Mouse (Mus musculus) heart, embryonic 12.5 days (tissue): ENCODE data around the gene Klhdc7a. TPM values are rescaled to one million over a fixed set of nuclear protein-coding genes. Genes with fewer than 3 reads are reported as not detected.

Source experiments
- ATAC-seq: fragments of 200-750 bp; cut with Nextera tagmentation; 2 replicates; pipeline ENCODE4 v1.8.0; 2017; ENCODE audit warnings: moderate TSS enrichment, moderate library complexity; ENCODE audit not compliant: insufficient number of reproducible peaks, low FRiP score
- H3K27ac ChIP-seq: fragments of 300-500 bp; sonication (generic); 2 replicates; pipeline ENCODE4 v1.5.1; 2016; ENCODE audit warnings: mild to moderate bottlenecking, moderate library complexity; ENCODE audit not compliant: poor library complexity, severe bottlenecking
- H3K27me3 ChIP-seq: fragments of 300-500 bp; sonication (generic); replicated peaks from 2 replicates; pipeline ENCODE4 v1.6.1; 2016; ENCODE audit warnings: mild to moderate bottlenecking, moderate library complexity
- H3K36me3 ChIP-seq: fragments of 300-500 bp; sonication (generic); 2 replicates; pipeline ENCODE4 v1.6.1; 2016; ENCODE audit warnings: mild to moderate bottlenecking, moderate library complexity
- H3K4me1 ChIP-seq: fragments of 300-500 bp; sonication (generic); replicated peaks from 2 replicates; pipeline ENCODE4 v1.6.1; 2016; ENCODE audit warnings: mild to moderate bottlenecking
- H3K4me2 ChIP-seq: fragments of 300-500 bp; sonication (generic); 2 replicates; pipeline ENCODE4 v1.6.1; 2016; ENCODE audit warnings: mild to moderate bottlenecking, moderate library complexity
- H3K4me3 ChIP-seq: fragments of 300-500 bp; sonication (generic); 2 replicates; pipeline ENCODE4 v1.5.1; 2016; ENCODE audit warnings: mild to moderate bottlenecking
- H3K9ac ChIP-seq: fragments of 300-500 bp; sonication (generic); 2 replicates; pipeline ENCODE4 v1.6.1; 2016; ENCODE audit warnings: mild to moderate bottlenecking, moderate library complexity
- H3K9me3 ChIP-seq: fragments of 300-500 bp; sonication (generic); replicated peaks from 2 replicates; pipeline ENCODE4 v1.6.1; 2016; ENCODE audit warnings: mild to moderate bottlenecking, moderate library complexity
- WGBS: fragments of 180-500 bp; shearing (Covaris S2); methylation state at CpG from one replicate; pipeline ENCODE4 v1.1.7; 2016; 5-methylcytosine and 5-hydroxymethylcytosine counted together
- polyA plus RNA-seq: library from polyadenylated mRNA; unstranded; fragments of >200 nt; fragmentation: Nextera tagmentation; extraction: Ambion mirVana; gene quantifications from 2 replicates; pipeline ENCODE4 v1.2.1, GENCODE M21; 2016

Gene Klhdc7a
- polyA plus RNA-seq, result 0.05 TPM in 2 replicates

DNA sequence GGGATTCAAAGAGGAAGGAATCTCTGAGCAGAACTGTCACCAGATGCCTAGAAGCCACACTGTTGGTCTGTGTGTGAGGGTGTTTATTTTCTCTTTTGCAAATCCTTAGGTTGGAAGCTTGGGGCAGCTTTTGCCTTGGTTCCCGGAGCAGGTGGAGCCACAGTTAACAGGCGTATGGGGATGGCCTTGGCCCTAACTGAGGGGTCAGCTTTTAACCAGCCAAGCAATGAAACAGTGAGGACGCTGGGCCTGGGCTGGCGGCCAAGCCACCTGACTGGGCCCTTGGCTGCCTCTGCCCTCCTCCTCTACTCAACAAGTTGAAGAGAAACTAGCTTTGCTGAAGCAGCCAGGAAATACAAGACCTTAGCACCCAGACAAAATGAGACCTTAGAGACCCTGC lies at the start of gene Klhdc7a:
Klhdc7a (minus strand) TSS at position 105 of the 400 bp plus-strand sequence.
- Histone ChIP-seq H3K4me2 (0 out of 2 replicates have a peak within 1 kb of the TSS, but pooled peaks have one; percentile 13), H3K9me3 (no peaks in the 10 kb centered on the region), H3K27me3 (peaks cover 28% of the 10 kb centered on the region), H3K9ac (peak within 1 kb of the TSS; percentile 24; the same call in 1 of the 2 replicates), H3K27ac (no peak within 1 kb of the TSS), H3K36me3 (no peaks in the 10 kb centered on the region), H3K4me3 (no peak within 1 kb of the TSS), H3K4me1 (peaks cover 14% of the 10 kb centered on the region)
- 52% methylated on average over 4 of the region's 4 CpGs for WGBS
- ATAC-seq, result peak; percentile 36; the same call in 1 of the 2 replicates

DNA sequence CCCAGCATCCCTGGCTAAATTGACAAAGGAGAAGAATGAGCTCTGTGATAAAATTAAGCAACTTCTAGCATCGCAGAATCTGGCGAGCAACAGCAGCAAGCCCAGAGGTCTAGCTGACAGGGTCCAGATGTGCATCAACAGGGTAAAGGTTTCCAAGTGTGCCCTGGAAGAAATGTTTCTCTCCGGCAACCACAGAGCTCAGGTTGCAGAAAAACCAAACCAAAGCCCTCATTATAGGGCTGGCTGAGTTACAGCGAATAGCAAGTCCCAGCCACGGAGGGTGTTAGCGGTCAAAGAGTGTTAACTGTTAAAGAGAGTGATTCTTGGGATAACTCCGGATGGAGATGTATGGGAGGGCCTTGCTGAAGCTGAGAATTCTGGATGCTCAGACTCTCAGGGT lies 48.1 kb upstream of the Klhdc7a start:
- Histone ChIP-seq H3K36me3 (no peaks in the 10 kb centered on the region), H3K27me3 (peaks cover 13% of the 10 kb centered on the region; the same call in 1 of the 2 replicates), H3K9ac (no peak overlapping the region), H3K4me3 (no peak overlapping the region), H3K9me3 (no peaks in the 10 kb centered on the region; the same call in 1 of the 2 replicates), H3K4me2 (no peak overlapping the region), H3K27ac (no peak overlapping the region), H3K4me1 (no peaks in the 10 kb centered on the region)
- 58% methylated on average over 7 of the region's 7 CpGs for WGBS
- no peak for ATAC-seq

DNA sequence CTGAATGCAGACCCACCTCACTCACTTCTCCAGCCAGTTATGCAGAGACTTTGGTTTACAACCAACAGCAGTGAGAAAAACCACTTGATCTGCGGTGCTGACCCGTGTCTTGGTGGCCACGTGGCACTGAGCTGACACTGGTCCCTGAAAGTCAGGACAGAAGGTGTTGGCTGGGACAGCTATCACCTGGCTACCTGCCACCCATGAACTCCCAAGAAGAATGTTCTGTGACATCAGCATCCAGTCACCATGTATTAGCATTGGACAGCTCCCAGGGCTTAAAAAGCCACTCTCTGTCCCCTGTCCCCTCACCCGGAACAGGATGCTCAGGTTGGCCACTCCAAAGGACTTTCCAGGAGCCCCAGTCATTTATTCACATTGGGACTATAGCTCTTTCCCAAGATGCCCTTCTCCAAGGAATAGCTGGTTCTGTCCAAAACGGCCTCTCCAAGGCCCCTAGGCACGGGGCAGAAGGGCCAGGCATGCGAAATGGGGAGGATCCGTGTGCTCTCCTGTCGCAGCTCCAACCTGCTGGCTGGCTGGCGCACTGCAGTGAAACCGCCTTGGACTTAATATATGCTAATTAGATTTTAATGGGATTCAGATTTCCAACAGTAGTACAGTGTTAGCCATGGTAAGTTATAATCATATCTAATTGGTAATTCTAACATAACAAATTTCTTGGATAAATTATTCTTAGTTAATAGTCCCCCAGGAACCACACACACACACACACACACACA lies 43.1 kb upstream of the Klhdc7a start:
- peaks cover 7% of the 10 kb centered on the region; the same call in 1 of the 2 replicates for H3K9me3 ChIP-seq
- H3K4me1 ChIP-seq, result 0 out of 2 replicates have a peak, but pooled peaks cover 5% of the 10 kb centered on the region
- WGBS, result 68% methylated on average over 11 of the region's 11 CpGs
- H3K27me3 ChIP-seq, result peaks cover 37% of the 10 kb centered on the region
- H3K36me3 ChIP-seq, result no peaks in the 10 kb centered on the region
- ATAC-seq, result no peak
- H3K27ac ChIP-seq, result no peak overlapping the region
- H3K4me2 ChIP-seq, result no peak overlapping the region
- no peak overlapping the region for H3K9ac ChIP-seq
- H3K4me3 ChIP-seq, result no peak overlapping the region

DNA sequence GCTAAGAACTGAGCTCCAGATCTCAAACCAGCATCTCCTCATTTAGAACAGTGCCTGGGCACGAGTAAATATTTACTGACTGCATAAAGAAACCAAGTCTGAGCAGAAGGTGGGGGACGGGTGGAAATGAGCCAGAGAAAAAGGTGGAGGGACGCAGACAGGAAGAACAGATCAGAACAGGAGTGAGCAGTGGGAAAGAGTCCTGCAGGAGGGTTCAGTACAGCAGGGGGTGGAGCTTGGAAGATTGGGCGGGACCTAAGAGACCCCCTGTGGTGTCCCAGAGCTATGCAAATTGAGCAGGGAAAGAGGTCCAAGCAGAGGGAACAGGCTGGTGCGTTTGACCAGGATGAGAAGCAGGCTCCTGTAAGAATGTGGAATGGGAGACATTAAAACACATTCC lies 37.1 kb upstream of the Klhdc7a start:
- peak overlapping the region; percentile 40 for H3K4me2 ChIP-seq
- no peaks in the 10 kb centered on the region for H3K36me3 ChIP-seq
- peak overlapping the region; percentile 1; the same call in 1 of the 2 replicates for H3K4me3 ChIP-seq
- 0 out of 2 replicates have a peak, but pooled peaks cover 5% of the 10 kb centered on the region for H3K4me1 ChIP-seq
- H3K9me3 ChIP-seq, result 0 out of 2 replicates have a peak, but pooled peaks cover 4% of the 10 kb centered on the region
- H3K9ac ChIP-seq, result no peak overlapping the region
- WGBS, result 17% methylated on average over 5 of the region's 5 CpGs
- H3K27me3 ChIP-seq, result peaks cover 81% of the 10 kb centered on the region
- no peak for ATAC-seq
- H3K27ac ChIP-seq, result no peak overlapping the region

DNA sequence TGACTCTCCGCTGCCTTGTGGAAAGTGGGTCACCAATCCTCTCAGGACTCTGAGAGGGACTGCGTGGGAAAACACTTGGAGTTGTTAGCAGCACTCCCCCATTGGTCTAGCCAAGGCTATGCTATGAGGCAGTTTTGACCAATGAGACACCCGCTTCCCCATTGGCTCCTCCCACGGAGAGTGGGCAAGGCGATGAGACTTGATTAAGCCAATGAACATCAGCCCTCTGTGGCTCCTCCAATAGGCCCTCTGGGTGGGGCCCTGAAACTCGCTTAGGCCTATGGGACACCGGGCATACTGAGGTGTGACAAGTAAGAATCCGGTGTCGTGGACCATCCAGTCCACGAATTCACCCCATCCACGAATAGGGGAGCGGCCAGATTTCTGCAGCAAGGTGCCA lies 36.3 kb upstream of the Klhdc7a start:
- H3K9me3 ChIP-seq, result no peaks in the 10 kb centered on the region
- peak overlapping the region; percentile 40 for H3K4me2 ChIP-seq
- no peak overlapping the region for H3K4me3 ChIP-seq
- WGBS, result 10% methylated on average over 12 of the region's 12 CpGs
- H3K4me1 ChIP-seq, result 0 out of 2 replicates have a peak, but pooled peaks cover 5% of the 10 kb centered on the region
- no peaks in the 10 kb centered on the region for H3K36me3 ChIP-seq
- no peak overlapping the region for H3K9ac ChIP-seq
- ATAC-seq, result no peak
- H3K27ac ChIP-seq, result no peak overlapping the region
- H3K27me3 ChIP-seq, result peaks cover 77% of the 10 kb centered on the region

DNA sequence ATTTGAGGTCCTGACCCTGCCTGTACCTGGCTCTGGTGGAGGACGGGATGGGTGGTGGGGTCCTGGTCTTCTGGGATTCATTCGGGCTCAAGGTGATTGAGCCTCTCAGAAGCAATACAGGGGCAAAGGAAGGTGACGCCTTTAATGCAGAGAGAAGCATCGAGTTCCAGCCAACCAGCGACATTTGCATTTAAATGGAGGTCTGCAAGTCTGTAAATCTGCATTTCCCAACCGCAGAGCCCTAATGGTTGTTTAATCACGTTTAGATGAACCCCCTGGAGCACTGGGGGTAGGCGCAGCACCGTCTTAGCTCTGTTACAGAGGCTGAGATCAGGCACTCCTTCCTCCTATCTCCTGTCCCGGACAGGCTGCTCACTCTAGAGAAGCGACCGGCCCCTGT lies 34.2 kb upstream of the Klhdc7a start:
- no peak for ATAC-seq
- Histone ChIP-seq H3K4me2 (no peak overlapping the region), H3K27ac (no peak overlapping the region), H3K9me3 (peaks cover 19% of the 10 kb centered on the region), H3K9ac (no peak overlapping the region), H3K27me3 (peaks cover 66% of the 10 kb centered on the region), H3K36me3 (no peaks in the 10 kb centered on the region), H3K4me3 (no peak overlapping the region), H3K4me1 (0 out of 2 replicates have a peak, but pooled peaks cover 5% of the 10 kb centered on the region)
- WGBS, result 13% methylated on average over 12 of the region's 12 CpGs

DNA sequence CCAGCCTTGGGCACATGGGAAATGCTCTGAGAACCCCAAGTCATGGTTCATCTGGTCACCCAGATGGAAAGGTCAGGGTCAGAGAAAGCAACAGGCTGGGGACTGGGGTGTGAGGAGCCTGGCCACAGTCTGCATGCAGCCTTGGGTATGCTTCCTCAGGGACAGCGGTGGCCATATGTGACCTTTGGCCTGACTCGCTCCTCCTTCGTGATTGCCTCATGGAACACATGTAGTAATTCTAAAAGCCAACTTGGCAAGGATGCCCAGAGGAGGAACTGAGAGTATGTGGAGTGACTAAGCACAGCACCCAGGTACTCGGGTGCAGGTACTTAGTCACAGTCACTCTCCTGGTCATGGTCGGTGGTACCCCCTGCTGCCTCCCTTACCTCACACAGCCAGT lies 33.1 kb upstream of the Klhdc7a start:
- Histone ChIP-seq H3K4me1 (no peaks in the 10 kb centered on the region), H3K27me3 (peaks cover 54% of the 10 kb centered on the region), H3K9ac (no peak overlapping the region), H3K27ac (no peak overlapping the region), H3K9me3 (peaks cover 23% of the 10 kb centered on the region), H3K36me3 (no peaks in the 10 kb centered on the region), H3K4me3 (no peak overlapping the region), H3K4me2 (no peak overlapping the region)
- no peak for ATAC-seq
- 72% methylated on average over 5 of the region's 5 CpGs for WGBS

DNA sequence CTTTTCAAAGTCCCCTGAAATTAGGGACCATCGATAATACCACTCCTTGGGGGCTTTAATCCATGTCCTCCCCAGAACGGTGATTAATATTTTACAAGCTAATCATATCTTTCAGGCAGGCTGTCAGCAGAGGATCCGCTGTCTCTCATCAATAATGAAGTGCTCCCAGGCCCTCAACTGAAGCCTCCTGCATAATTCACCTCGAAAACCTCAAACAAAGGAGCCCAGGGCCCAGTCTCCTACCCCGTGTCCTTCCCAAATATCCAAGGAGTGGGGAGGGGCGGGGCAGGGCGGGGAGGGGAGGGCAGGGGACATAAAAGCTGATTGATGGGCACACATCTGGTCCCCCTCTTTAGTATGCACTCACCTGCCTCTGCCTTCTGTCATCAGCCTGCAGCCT lies 31.2 kb upstream of the Klhdc7a start:
- Histone ChIP-seq H3K9me3 (peaks cover 23% of the 10 kb centered on the region), H3K27me3 (peaks cover 37% of the 10 kb centered on the region), H3K27ac (no peak overlapping the region), H3K4me3 (no peak overlapping the region), H3K4me2 (no peak overlapping the region), H3K4me1 (no peaks in the 10 kb centered on the region), H3K9ac (no peak overlapping the region), H3K36me3 (no peaks in the 10 kb centered on the region)
- ATAC-seq, result no peak
- 77% methylated on average over 7 of the region's 7 CpGs for WGBS

DNA sequence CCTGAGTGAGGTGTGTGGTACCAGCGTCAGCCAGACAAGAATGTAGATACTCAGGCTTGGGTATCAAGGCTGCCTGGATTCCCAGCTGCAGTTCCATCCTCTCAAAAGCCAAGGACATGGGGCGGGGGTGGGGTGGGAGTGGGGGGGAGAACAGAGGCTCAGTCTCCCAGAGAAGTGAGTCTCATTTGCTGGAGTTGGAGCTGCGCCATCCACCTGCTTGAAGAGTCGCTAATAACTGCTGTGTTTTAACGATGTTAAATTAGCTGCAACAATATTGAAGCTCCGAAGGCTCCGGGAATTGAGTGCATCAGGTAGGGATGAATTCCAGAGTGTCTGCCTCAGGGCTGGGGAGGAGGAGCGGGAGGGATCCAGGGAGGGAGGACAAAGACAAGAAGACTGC lies 27.8 kb upstream of the Klhdc7a start:
- Histone ChIP-seq H3K4me2 (no peak overlapping the region), H3K36me3 (no peaks in the 10 kb centered on the region), H3K9me3 (peaks cover 23% of the 10 kb centered on the region), H3K4me1 (peaks cover 4% of the 10 kb centered on the region; the same call in 1 of the 2 replicates), H3K27ac (no peak overlapping the region), H3K4me3 (no peak overlapping the region), H3K27me3 (peaks cover 7% of the 10 kb centered on the region), H3K9ac (no peak overlapping the region)
- ATAC-seq, result no peak
- 48% methylated on average over 8 of the region's 8 CpGs for WGBS

DNA sequence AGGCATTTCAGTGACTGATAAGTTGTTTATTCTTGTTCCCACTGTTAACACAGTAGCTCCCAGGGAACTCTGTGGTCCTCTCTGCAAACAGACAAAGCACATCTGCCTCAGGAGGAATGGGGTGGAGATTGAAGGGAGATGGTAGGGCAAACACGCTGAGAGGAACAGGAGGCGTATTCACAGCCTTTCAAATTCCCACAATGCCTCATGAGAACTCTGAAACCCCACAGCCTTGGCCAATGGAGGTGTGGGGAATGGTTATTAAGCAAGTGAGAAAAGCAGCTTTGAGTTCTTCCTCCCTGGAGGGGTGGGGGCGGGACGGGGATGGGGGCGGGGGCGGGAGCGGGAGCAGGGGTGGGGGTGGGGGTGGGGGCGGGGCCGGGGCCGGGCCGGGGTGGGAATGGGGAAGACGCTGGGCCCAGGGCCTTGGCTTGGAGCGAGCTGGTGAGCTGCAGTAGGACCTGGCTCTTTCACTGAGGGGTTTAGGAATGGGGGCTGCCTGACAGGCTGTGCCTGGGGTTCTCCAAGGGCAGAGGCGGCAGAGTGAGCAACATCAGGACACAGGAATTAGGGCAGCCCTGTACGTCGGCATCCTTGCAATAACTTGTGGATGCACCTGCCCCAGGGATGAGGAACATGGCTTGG lies 25.4 kb upstream of the Klhdc7a start:
- ATAC-seq, result no peak
- peaks cover 13% of the 10 kb centered on the region; the same call in 1 of the 2 replicates for H3K27me3 ChIP-seq
- peak overlapping the region; percentile 45; the same call in 1 of the 2 replicates for H3K4me2 ChIP-seq
- H3K9me3 ChIP-seq, result peaks cover 15% of the 10 kb centered on the region
- WGBS, result 12% methylated on average over 13 of the region's 16 CpGs
- H3K4me1 ChIP-seq, result peaks cover 4% of the 10 kb centered on the region; the same call in 1 of the 2 replicates
- H3K9ac ChIP-seq, result no peak overlapping the region
- H3K27ac ChIP-seq, result no peak overlapping the region
- H3K4me3 ChIP-seq, result no peak overlapping the region
- no peaks in the 10 kb centered on the region for H3K36me3 ChIP-seq

DNA sequence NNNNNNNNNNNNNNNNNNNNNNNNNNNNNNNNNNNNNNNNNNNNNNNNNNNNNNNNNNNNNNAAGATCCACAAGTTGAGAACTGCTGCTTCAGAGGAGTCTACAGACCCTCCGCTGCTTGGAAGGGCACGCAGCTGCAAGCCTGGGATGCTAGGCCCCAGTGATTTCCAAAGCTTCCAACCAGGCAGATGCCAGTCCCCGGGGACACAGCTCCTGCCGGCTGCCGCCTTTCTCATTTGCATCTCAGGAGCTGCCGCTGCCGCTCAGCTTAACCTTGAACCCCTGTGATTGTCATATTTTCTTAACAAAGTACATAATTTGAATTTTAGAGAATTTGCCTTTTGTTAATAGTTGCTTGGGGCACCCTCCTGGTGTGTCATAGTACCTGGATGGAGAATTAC lies 19.1 kb upstream of the Klhdc7a start:
- ATAC-seq, result no peak
- Histone ChIP-seq H3K36me3 (no peaks in the 10 kb centered on the region), H3K4me2 (no peak overlapping the region), H3K27ac (no peak overlapping the region), H3K9ac (no peak overlapping the region), H3K4me3 (no peak overlapping the region), H3K9me3 (no peaks in the 10 kb centered on the region), H3K4me1 (0 out of 2 replicates have a peak, but pooled peaks cover 6% of the 10 kb centered on the region), H3K27me3 (peaks cover 18% of the 10 kb centered on the region)
- WGBS, result 30% methylated on average over 7 of the region's 7 CpGs
